Mouse (Mus musculus) sigmoid colon, adult 10 weeks (tissue): Measurements from ENCODE around the gene Ankrd53. TPM values are rescaled to one million over a fixed set of nuclear protein-coding genes. Genes with fewer than 3 reads are reported as not detected.

ENCODE experiments used
- polyA plus RNA-seq: library from polyadenylated mRNA; stranded (reverse); fragments of 350-450 nt; fragmentation: Illumina TruSeq; extraction: RNeasy Lipid Tissue Mini Kit (QIAGEN cat#74804); gene quantifications from one replicate; pipeline ENCODE4 v1.2.3, GENCODE M21; 2014; ENCODE audit warnings: low read depth, low replicate concordance

The Ankrd53 gene
- not detected for polyA plus RNA-seq

GRCm38 (mm10) chr6:83762344-83762743 is at the start of gene Ankrd53:
Gene Ankrd53 (plus strand): TSS chr6:83762644.

DNA sequence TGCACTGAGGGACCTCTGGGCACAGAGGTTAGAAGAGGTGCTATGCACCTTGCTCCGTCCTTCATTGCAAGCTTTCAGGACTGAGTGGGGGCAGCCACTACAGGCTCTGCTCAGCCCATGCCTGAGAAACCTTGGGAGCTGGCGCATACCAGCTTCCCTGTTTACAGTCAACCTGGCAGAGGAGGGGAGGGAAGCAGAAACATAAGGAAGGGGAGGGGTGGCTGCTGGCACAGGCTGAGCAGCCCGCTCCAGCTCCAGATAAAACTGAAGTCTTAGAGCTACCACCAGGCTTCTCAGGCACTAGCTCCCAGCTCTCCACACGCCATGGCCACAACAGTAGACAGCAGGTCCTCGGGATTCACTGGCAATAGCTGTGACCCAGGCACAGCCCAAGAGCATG is 19.7 kb upstream of the Ankrd53 start, which contains the start of gene Atp6v1b1:
Gene Atp6v1b1, plus strand, starts transcription at position 230 of the 400 bp plus-strand sequence.

DNA sequence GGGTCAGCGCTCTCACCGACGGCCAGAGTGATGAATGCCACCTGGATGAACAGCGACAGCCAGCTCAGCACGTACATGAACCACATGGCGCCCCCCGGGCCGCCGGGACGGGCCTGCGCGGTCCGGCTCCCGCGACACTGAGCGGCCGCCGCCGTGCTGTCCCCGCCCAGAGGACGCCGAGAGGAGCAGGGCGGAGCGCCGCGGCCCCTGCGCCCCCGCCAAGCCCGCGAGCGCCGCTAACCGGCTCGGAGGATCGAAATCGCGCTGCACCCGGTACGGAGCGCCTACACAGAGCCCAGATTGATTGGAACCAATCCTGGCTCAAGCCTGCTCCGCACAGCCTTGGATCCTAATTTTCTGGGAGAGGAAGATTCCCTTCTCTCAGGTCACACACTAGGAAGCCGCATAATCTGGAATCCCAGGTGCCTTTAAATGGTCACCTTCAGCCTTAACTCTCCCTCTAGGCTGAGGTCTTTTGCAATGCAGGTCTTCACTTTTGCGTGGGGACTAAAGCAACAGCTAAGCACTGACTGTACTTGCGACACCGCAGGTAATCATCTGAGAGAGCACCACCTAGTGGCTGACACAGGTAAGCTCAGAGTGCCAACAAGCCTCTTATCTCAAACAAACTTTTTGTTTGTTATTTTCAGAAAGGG is 13.3 kb downstream of the Ankrd53 start, which contains the start of gene Tex261:
Gene Tex261, minus strand, starts transcription at position 176 of the 656 bp plus-strand sequence.

DNA sequence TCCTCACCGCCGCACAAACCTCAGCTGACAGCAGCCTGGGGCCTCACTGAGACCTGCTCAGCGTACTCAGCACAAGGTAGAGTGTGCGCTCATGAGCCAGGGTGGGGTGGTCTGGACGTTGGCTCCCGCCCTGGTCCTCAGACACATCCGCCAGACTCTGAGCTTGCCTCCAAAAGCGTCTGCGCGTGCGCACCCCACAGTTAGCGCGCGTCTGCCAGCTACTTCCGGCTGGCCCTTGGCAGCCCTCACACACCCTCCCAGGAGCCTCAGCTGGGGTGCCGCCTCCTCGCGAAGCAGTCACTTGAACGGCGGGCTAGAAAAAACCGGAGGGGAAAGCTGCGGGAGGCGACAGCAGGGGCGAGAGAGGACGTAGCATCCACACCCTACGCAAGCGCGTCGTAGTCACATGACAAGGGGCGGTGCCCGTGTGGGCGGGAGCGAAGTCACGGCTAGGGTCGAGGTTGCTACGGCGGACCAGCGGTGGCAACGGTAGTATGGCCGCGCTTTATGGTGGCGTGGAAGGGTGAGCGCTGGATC is 32.4 kb downstream of the Ankrd53 start, which contains the start of gene Nagk:
Gene Nagk, plus strand, starts transcription at position 223 of the 537 bp plus-strand sequence.

Other genes with a start within 250 kb of the Ankrd53 start
- 262 TPM for gene Actg2, start 226.4 kb upstream of the Ankrd53 start, polyA plus RNA-seq
- gene Stambp, start 189.9 kb upstream of the Ankrd53 start, polyA plus RNA-seq = 97.5 TPM
- gene Clec4f, start 106.5 kb upstream of the Ankrd53 start, polyA plus RNA-seq = not detected
- gene Cd207, start 84.8 kb upstream of the Ankrd53 start, polyA plus RNA-seq = 0.57 TPM
- gene Vax2, start 51.4 kb upstream of the Ankrd53 start, polyA plus RNA-seq = not detected
- gene Atp6v1b1, start 19.7 kb upstream of the Ankrd53 start, polyA plus RNA-seq = not detected
- gene Tex261, start 13.2 kb downstream of the Ankrd53 start, polyA plus RNA-seq = 26.3 TPM
- 17.1 TPM for gene Nagk, start 32.3 kb downstream of the Ankrd53 start, polyA plus RNA-seq
- gene Paip2b, start 69.1 kb downstream of the Ankrd53 start, polyA plus RNA-seq = 31.4 TPM
- 207 TPM for gene Zfp638, start 104.5 kb downstream of the Ankrd53 start, polyA plus RNA-seq
- gene Dysf, start 245.9 kb downstream of the Ankrd53 start, polyA plus RNA-seq = 0.47 TPM